Mouse (Mus musculus) right cerebral cortex, postnatal 14 days (tissue): ENCODE measurements around the gene Kctd11.
"Not testable (repeated sequence)": the region's sequence is repeated elsewhere in the genome, so short reads cannot be mapped to it uniquely, and the experiment has no call there.

Experiments
- DNase-seq: peaks from one replicate; pipeline ENCODE4 v3.0.0; 2022

Gene Kctd11

DNA sequence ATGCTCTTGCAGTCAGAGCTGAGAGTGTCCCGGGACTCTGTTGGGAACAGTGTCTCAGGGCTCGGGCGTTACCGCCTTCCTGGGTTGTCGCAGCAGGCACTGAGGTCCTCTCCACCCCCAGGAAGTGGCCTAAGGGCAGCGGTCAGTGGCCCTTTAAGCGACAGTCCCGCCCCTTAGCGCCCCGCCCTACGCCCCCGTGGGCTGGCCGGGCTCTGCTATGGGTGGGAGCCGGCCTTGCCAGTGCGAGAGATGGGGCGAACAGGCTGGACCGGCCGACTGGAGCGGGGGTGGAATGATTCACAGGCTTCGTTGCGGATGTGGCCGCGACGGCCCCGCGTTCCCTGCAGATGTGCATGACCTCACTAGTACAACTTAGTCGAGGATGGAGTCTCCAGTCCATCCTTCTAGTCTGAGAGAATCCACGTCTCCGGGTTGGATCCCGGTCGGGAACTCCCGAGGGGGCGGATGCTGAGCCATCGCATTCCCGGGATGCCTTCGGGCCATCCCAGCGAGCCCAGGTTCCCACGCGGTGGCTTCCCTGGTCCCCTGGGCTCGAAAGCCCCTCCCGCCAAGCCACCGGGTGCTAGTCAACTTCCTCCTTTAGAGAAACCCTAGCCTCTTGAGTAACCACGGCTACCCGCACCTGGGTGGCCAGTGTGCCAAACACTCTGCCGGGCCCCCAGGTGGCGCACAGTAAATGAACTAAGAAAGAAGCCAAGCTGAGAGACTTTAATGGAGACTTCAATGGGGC is at the start of gene Kctd11:
Kctd11 (minus strand) TSS at position 554 of the 751 bp plus-strand sequence.
- peak; percentile 64 for DNase-seq

DNA sequence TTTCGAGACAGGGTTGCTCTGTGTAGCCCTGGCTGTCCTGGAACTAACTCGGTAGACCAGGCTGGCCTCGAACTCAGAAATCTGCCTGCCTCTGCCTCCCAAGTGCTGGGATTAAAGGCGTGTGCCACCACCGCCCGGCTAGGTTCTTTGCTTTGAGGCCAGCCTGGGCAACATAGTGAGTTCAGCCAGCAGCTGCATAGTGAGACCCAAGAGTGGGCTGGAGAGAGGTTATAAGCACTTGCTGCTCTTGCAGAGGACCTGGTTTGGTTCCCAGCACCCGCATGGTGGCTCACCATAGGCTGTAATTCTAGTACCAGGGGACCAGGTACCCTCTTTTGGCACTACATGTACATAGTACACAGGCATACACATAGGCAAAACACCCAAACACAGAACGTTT is 49.0 kb upstream of the Kctd11 start:
- not testable (repeated sequence) for DNase-seq

DNA sequence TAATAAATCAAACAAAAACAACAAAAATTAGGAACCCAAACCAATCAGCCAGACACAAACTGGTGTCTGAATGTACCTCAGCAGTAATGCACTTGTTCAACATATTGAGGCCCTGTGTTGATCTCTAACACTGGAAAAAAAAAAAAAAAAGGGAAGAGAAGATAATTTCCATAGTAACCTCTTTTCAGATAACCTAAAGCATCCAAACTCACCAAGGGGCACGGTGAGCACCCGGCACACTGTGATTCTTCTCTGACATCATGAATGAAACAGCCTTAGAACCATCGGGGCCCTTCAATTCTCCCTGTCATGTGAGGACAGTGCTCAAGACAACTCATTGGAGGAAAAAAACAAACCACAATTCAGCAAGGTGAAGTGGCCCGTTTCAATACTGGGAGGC is 48.5 kb upstream of the Kctd11 start:
- no peak for DNase-seq

DNA sequence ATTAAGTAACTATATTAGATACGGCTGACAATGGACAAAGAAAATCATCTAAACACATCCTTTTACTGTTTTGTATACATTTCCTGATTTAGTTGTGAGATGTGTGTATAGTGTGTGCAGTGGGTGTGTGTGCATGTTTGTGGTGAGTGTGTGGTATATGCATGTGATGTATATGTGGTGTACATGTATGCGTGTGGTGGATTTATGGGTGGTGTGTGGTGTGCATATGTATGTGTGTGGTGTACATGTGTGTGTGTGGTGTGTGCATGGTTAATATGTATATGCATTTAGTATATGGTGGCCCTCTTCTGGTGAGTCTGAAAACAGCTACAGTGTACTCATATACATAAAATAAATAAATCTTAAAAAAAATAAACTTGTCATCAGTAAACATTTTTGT is 46.3 kb upstream of the Kctd11 start:
- no peak for DNase-seq

DNA sequence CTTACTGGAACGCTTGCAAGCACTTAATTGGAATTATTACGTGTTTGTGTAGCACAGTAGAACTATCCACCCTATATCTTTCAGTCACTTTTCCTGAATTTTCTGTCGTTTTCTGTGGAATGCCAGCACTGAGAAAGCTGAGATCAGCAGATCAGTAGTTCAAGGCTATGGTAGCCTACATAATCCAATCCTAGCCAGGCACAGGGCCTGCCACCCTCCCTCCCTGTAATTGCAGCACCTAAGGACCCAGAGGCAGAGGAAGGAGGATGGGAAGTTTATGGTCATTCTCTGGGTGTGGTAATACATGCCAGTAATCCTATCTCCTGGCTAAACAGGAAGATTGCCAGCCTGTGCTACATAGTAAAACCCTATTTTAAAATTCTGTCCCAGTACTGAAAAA is 41.6 kb upstream of the Kctd11 start:
- DNase-seq: no peak

DNA sequence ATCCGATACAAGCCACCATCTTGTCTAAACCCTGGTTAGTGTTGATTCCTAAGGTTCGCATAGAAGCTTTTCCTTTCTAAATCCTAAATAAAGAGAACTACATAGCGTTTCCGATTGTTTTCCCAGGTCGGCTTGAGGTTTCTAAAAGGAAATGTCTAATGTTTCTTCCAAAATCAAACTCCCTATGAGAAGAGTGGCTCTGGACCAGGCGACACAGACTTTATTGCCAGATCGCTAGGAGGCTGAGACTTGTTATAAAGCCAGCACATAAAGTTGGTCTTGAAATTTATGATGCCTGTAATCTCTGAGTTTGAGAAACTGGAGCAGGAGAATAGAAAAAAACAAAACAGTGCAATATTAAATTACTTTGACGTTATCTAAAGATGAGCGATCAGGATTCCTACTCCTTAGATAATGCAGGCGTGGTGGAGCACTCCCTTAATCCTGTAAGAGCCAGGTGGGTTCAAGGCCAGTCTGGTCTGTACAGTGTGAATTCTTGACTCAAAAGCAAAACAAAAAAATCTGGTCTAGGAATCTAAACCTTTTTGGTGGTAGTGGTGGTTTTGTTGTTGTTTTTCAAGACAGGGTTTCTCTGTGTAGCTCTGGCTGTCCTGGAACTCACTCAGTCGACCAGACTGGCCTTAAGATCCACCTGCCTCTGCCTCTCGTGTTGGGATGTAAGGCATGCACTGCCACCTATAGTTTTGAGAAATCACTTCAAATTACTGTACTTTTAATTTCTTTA is 41.0 kb upstream of the Kctd11 start:
- no peak for DNase-seq

DNA sequence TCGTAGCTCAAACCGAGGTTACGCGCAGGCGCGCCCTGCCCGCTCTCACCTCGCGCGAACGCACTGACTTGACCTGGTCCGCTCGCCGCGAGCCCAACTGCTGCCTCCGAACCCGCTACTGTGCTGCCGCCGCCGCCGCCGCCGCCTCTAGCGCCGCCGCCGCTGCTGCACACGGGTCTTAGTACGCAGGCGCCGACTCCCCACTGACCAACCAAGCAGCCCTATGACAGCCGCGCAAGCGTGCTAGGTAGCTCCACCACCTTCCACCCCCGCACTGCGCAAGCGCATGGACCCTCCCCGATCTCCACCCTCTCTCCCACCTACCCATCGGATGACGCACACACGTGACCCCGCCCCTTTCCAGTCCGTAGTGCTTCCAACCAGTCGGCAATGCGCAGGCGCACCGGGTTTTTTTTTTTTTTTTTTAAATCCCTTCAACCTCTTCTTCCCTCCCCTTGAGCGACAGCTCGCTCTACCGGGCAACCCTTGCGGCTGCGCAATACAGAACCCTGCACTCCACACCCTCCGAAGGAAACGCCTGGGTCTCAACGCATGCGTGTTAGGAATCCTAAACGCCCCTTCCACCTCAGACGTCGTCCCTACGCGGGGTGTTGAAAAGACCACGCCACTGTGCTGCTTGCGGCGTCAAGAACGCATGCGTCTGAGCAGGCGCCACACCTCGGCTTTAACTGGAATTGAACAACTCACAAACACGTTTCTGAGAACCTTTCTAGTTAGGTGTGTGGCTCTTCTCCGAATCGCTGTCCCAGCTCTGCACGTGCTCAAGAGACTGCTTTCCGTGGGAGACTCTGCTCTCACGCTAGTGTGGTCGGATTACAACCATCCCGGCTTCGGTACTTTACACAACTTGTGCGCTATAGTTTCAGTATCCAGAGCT is 40.2 kb upstream of the Kctd11 start, which contains the start of gene Eif5a:
Eif5a (minus strand) TSS at position 845 of the 898 bp plus-strand sequence.
- peak; percentile 100 for DNase-seq

DNA sequence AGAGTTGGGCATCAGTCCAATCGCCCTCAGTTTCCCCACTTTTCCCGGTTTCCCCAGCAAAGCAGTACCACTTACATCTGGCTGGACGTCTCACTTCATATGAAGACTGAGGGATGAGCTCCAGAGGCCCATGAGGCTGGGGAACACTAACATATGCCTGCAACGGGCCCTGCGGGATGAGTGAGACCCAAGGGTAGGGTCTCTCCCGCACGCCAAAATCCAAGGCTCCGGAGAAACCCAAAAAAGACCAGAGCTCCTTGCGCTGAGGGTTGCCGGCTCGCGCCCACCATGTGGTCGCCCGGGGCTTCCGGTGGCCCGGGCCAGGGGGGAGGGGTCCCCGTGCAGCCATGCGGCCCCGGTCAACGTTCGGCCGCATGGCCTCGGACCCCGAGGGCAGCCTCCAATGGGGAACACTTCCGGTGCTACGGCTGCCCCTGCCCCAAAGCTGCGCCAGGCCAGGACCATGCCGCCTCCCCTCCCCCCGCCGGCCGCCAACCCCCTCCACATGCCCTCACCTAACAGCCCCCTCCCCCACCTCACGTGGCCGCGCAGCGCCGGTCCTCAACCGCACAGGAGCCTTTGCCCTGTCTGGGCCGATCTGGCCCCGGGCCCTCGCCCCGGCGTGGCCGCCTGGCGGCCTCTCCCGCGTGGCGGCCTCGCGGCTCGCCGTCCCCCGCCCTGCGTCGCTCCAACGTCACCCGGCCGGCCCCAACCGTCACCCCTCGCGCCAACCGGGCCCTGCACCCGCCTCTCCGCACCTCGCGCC is 39.2 kb upstream of the Kctd11 start:
- DNase-seq: peak; percentile 56

DNA sequence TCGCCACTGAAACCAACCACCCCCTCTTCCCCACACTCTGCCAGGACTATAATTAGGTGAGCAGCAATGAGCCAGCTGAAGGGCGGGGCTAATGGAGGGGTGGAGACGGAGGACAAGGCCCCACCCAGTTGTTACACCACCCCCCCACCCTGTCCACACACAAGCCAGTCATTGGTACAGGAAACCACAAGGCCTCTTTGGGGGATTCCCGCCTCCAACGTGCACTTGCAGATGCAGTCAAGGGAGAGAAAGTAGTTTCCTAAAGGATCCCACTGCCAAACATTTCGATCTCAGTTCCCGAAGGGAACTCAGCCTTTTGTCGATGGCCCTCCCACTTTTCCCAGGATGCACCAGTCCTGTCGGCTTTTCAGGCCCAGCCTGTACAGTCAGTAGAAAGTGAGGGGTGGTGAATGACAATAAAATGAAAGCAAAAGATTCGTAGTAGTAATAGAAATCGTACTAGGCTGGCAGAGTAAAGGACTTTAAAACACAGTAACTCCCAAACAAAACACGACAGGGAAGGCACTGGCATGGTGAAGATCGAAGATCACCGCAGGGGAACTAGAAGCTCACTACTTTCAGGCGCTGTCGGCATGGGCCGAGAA is 38.6 kb upstream of the Kctd11 start:
- DNase-seq: peak; percentile 36

DNA sequence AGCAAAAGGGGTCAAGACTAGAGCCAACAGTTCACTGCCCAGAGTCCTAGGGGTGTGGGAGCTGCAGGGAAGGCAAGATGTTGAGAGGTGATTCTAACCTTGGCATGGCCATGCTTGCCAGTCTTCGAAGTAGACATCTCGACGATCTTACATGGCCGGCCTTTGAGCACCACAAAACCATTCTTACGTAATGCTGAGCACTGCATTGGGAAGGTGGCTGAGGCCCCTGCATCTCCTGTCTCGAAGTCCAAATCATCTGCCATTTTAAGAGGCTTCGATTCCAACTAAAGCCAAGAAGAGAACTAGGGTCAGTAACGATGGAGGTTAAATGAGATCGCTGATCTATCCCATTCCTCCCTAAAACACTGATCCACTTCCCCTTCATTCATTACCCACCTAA is 37.8 kb upstream of the Kctd11 start:
- DNase-seq: no peak

DNA sequence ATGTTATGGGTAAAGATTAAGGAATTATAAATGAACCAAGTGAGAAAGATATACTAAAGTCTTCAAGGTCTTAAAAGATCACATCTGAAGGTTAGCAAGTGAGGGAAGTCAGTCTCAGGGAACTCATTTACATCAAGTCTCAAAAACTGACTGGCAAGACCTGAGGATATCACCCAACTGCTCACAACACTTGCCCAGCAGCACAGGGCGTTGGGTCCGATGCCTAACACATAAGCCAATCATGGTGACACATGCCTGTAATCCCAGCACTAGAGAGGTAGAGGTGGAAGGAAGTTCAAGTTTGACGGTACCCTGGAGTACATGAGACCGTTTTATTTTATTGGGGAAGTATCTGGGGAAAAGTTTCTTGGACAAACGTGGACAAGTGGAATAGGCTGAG is 36.9 kb upstream of the Kctd11 start:
- DNase-seq: no peak

DNA sequence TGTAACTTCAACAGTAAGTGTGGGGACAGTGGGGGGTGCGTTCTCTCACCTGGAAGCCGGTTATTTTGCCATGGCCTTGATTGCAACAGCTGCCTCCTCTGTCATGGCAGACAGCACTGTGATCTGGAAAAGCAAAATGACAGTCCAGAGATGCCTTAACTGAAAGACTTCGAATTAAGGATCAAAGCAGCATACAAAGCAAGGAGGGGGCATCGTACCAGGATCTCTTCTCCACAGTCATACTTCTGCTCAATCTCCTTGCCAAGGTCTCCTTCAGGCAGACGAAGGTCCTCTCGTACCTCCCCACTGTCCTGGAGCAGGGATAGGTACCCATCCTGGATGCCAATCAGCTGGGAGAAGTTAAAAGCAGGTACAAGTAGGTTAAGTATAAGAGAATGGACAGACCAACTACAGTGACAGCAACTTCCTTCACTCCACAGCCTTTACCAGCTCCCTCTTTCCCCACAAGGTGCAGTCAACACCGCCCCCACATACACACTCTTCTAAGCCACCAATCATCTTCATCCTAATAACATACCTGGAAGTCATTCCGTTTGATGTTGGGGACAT is 36.3 kb upstream of the Kctd11 start:
- no peak for DNase-seq

DNA sequence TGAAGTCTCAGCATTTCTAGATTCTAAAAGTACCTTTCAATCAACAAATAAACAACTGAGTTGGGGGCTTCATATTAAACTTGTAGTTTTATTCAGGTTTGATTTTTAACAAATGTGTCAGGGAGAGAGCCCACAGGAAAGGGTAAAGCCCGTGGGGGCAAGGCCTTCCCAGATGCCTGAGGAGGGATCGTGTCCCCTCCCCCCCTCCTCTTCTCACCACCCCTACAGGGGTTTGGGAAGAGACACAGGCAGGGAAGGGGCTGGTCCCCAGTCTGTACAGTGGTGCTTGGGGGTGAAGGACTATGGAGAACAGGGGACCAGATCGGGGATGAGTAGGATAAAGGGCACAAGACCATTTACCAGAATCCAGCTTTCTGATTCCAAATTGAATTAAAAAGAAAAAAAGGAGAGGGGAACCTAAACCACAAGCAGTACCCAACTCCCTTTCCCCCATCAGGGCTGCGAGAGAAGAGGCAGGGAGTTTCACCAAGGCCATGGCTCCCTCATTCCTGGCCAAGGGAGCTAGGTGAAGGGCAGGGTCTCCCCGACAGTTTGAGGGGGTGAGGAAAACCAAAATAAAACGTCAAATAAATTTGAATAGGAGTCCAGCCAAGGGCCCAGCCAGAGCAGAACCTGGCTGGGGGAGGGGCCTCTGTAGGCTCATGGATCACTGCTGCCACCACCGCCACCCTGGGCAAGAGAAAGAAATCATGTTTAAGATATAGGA is 35.6 kb upstream of the Kctd11 start:
- not testable (repeated sequence) for DNase-seq

DNA sequence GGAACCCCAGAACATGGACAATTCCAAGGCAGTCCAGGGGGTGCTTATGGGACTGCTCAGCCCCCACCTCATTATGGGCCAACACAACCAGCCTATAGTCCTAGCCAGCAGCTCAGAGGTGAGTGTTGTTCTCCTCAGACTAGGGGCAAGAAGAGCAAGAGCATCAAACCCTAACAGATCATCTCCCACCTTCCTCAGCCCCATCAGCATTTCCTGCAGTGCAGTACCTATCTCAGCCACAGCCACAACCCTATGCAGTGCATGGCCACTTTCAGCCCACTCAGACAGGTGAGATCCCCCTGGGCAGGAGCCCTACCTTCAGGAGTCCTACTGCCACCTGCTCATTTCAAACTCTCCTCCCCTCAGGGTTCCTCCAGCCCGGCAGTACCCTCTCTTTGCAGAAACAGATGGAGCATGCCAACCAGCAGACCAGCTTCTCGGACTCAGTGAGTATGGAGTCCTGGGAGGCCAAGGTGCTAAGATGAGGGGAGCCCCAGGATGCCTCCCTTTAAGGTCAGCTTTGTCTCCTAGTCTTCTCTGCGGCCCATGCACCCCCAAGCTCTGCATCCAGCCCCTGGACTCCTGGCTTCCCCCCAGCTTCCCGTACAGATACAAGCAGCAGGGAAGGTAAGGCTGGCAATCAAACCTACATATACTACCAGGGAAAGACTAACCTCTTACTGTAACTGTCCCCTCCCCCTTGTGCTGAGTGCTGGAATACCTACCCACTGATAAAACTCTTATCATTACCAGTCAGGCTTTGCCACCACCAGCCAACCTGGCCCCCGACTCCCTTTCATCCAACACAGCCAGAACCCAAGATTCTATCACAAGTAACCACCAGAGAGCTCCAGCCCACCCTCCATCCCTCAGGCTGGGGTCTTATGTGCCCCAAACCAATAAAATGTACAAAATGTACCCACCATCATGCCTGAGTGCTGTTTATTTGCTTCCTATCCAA is 34.7 kb upstream of the Kctd11 start:
- DNase-seq: no peak

DNA sequence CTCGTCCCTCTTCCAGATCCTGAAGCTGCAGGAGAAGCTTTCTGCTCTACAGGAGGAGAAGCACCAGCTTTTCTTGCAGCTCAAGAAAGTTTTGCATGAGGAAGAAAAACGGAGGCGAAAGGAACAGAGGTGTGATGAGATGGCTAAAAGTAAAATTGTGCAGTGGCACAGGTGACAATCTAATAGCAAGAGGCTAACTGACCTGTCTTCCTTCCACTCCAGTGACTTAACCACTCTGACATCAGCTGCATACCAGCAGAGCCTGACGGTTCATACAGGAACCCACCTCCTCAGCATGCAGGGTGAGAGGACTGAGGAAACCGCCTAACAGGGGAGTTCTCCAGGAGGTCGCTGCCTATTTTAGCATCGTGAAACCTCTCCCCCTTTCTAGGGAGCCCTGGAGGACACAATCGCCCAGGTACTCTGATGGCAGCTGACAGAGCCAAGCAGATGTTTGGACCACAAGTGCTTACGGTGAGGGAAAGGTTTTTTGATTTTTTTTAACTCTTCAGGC is 33.8 kb upstream of the Kctd11 start:
- DNase-seq: no peak

DNA sequence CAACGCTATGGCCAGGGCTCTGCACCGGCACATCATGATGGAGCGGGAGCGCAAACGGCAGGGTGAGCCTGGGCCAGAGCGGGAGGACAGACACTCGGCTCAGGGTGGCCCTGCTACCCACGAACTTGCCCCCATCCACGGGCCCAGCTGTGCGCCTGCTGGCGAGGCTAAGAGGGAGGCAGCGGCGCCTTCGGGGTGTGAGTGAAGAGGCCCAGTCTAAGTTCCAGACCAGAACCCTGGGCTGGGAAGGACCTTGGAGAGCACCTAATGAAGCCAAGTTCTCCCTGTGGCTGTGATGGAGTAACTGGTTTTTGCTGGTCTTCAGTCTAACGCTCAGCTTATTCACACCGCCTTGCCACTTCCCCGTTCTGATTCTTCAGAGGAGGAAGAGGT is 33.2 kb upstream of the Kctd11 start:
- DNase-seq: no peak

DNA sequence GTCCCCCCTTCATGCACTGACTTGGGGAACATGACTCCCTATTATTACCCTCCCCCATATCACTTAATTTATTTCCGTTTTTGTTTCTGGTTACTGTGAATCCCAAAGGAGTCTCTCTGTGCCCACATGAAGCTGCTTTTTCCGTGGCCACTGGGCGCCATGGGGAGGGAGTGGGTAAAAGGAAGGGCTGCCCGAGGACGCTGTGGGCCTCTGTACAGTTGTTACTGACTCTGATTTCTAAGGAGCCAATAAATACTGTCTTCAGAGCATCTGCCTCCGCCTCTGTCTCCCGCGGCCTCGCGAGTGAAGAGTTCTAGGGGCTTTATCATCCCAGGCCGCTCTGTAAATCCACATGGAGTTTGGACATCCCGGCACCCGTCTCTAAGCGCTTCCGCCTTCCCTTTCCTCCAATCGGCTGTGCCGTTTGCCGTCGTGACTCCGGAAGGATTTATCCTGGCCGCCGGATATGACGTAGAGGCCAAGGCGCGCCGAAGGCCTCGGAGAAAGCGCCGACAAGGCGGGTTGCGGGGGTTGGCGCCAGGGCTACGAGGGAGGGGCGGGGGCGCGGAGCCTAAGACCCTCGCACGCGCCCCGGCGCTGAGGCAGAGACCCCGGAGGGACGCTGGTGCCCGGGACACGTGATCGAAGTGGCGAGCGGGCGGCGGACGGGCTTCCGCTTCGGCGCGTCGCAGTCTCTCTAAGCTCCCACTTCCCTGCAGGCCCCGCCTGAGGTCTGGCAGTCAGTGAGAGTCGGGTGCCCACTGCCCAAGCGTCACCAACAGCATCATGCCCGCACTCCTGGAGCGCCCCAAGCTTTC is 32.6 kb upstream of the Kctd11 start, which contains the start of gene Gps2:
Gps2 (plus strand) TSS at position 335 of the 818 bp plus-strand sequence.
- peak; percentile 88 for DNase-seq

DNA sequence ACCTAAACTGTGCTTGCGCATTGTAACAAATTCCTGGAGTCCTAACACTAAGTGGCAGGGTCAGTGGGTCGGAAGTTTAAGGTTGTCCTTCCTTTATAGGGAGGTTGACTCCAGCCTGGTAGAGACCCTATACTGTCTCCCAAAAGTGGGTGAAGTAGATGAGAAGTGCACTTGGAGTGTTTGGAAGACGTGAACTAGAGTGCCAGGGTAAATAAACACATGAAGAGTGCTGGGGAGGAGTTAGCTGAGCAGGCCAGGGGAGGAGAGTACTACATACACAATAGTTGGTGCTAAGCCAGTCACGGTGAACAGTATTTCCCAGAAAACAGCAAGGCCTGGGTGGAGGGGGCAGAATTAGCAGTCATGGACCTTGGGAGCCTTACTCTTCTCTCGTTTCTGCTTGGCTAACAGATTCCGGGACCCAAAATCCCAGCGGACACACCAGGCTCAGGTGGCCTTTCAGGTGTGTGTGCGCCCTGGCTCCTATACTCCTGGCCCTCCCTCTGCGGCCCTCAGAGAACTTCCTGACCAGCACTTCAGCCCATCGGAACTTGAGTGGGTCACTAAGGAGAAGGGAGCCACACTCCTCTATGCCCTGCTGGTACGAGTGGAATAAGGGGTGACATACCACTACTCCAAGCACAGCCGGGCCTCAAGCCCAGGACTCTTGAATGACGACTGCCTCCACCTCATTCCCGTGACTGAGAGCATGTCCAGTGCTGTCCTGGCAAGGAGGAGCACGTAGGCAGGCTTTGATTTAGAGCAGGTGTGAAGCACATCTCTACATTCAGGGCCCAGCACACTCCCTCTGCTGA is 31.7 kb upstream of the Kctd11 start:
- DNase-seq: no peak
